Mouse (Mus musculus) stomach, embryonic 15.5 days (tissue): Measurements from ENCODE around the gene Rnf135. TPM values are rescaled to one million over a fixed set of nuclear protein-coding genes. Genes with fewer than 3 reads are reported as not detected.
"Not testable (repeated sequence)": the region's sequence is repeated elsewhere in the genome, so short reads cannot be mapped to it uniquely, and the experiment has no call there.

Source experiments
- ATAC-seq: fragments of 200-750 bp; cut with Nextera tagmentation; 2 replicates; pipeline ENCODE4 v1.8.0; 2017; ENCODE audit warnings: low read depth, moderate number of reproducible peaks, moderate TSS enrichment; ENCODE audit not compliant: insufficient read depth, low FRiP score
- H3K27ac ChIP-seq: fragments of 300-500 bp; sonication (generic); 2 replicates; pipeline ENCODE4 v1.5.1; 2015; ENCODE audit warnings: mild to moderate bottlenecking, inconsistent platforms
- H3K27me3 ChIP-seq: fragments of 300-500 bp; sonication (generic); replicated peaks from 2 replicates; pipeline ENCODE4 v1.6.1; 2015; ENCODE audit warnings: inconsistent platforms
- H3K36me3 ChIP-seq: fragments of 300-500 bp; sonication (generic); 2 replicates; pipeline ENCODE4 v1.6.1; 2015; ENCODE audit warnings: inconsistent platforms
- H3K4me1 ChIP-seq: fragments of 300-500 bp; sonication (generic); 2 replicates; pipeline ENCODE4 v1.6.1; 2015; ENCODE audit warnings: inconsistent platforms
- H3K4me2 ChIP-seq: fragments of 300-500 bp; sonication (generic); 2 replicates; pipeline ENCODE4 v1.6.1; 2015; ENCODE audit warnings: mild to moderate bottlenecking, inconsistent platforms
- H3K4me3 ChIP-seq: fragments of 300-500 bp; sonication (generic); replicated peaks from 2 replicates; pipeline ENCODE4 v1.5.1; 2015; ENCODE audit warnings: inconsistent platforms
- H3K9ac ChIP-seq: fragments of 300-500 bp; sonication (generic); 2 replicates; pipeline ENCODE4 v1.6.1; 2015; ENCODE audit warnings: inconsistent platforms
- H3K9me3 ChIP-seq: fragments of 300-500 bp; sonication (generic); 2 replicates; pipeline ENCODE4 v1.6.1; 2016; ENCODE audit warnings: inconsistent platforms
- WGBS: fragments of 180-500 bp; shearing (Covaris S2); methylation state at CpG from one replicate; pipeline ENCODE4 v1.1.7; 2015; 5-methylcytosine and 5-hydroxymethylcytosine counted together
- polyA plus RNA-seq: library from polyadenylated mRNA; unstranded; fragments of >200 nt; fragmentation: Nextera tagmentation; extraction: Ambion mirVana; gene quantifications from 2 replicates; pipeline ENCODE4 v1.2.1, GENCODE M21; 2015

Rnf135 gene
- 10.3 and 12.5 TPM in 2 replicates for polyA plus RNA-seq

- Histone ChIP-seq H3K9me3 (no peaks in the 10 kb centered on the region), H3K27me3 (no peaks in the 10 kb centered on the region), H3K36me3 (no peaks in the 10 kb centered on the region), H3K4me1 (no peaks in the 10 kb centered on the region), H3K27ac (peak within 1 kb of the TSS; percentile 90), H3K4me2 (peak within 1 kb of the TSS; percentile 70), H3K4me3 (peak within 1 kb of the TSS; percentile 91), H3K9ac (peak within 1 kb of the TSS; percentile 69)
- WGBS, result under 1% methylated on average over 33 of the region's 33 CpGs
- peak; percentile 94 for ATAC-seq
Measured at GRCm38 (mm10) chr11:80183705-80184255, at the start of gene Rnf135. Rnf135 (plus strand) TSS chr11:80183851.

DNA sequence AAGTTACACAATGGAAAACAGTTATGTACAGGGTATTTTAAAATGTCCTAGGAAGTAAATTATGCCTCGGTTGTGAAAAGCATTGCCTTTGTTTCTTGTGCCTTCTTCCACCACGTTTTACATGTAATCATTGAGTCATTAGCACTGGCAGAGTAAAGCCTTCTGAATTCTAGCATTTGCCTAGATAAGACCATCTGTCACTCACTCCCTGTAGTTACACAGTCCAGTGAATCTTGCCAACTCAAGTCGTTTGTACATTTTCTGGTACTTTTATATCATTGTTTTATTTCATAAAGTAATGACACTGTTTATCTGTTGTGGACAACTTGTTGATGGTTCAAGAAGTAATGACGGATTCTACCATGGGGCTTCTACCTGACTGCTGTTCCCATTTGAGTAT, 48.9 kb upstream of the Rnf135 start:
- Histone ChIP-seq H3K36me3 (peaks cover 18% of the 10 kb centered on the region; the same call in 1 of the 2 replicates), H3K4me3 (no peak overlapping the region), H3K9me3 (no peaks in the 10 kb centered on the region), H3K27ac (no peak overlapping the region), H3K9ac (no peak overlapping the region), H3K4me2 (no peak overlapping the region), H3K27me3 (no peaks in the 10 kb centered on the region), H3K4me1 (no peaks in the 10 kb centered on the region)
- WGBS, result 64% methylated on average over 4 of the region's 4 CpGs
- ATAC-seq, result no peak

DNA sequence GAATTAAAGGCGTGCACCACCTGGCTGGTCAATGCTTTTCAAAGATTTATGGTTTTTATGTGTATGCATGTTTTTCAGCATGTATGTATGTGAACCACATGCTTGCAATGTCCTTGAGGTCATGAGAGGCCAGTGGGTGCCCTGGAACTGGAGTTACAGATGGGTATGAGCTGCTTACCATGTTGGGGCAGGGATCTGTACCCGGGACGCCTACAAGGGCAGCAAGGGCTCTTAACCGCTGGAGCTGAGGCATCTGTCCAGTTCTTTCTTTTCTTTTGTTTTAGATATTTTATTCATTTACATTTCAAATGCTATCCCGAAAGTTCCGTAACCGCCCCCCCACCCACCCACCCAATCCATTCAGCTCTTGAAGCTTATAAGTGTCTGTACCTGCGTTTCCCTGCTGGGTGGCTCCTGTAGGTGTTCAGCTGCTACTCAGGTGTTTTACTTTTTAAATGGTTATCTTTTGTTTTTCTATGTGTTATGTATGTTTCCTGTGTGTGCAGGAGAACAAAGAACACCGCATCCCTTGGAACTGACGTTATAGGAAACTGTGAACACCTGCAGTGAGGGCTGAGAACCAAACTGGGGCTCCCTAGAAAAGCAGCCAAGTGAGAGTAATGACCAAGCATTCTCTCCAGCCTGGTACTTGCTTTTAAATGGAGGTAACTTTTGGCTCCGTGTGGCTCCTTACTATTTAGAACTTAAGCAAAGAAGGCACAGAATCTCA, 47.5 kb upstream of the Rnf135 start:
- peaks cover 18% of the 10 kb centered on the region; the same call in 1 of the 2 replicates for H3K36me3 ChIP-seq
- no peaks in the 10 kb centered on the region for H3K27me3 ChIP-seq
- H3K27ac ChIP-seq, result no peak overlapping the region
- WGBS, result 88% methylated on average over 11 of the region's 11 CpGs
- H3K4me3 ChIP-seq, result no peak overlapping the region
- peaks cover 5% of the 10 kb centered on the region for H3K4me1 ChIP-seq
- ATAC-seq, result no peak
- no peaks in the 10 kb centered on the region for H3K9me3 ChIP-seq
- no peak overlapping the region for H3K9ac ChIP-seq
- no peak overlapping the region for H3K4me2 ChIP-seq

GRCm38 (mm10) chr11:80136786-80137185, 46.9 kb upstream of the Rnf135 start:
- ATAC-seq, result no peak
- no peak overlapping the region for H3K9ac ChIP-seq

GRCm38 (mm10) chr11:80137773-80138172, 45.9 kb upstream of the Rnf135 start:
- ATAC-seq, result no peak
- 87% methylated on average over 5 of the region's 5 CpGs for WGBS
- Histone ChIP-seq H3K4me2 (no peak overlapping the region), H3K9me3 (no peaks in the 10 kb centered on the region), H3K27ac (no peak overlapping the region), H3K27me3 (no peaks in the 10 kb centered on the region), H3K9ac (no peak overlapping the region), H3K4me1 (peaks cover 9% of the 10 kb centered on the region), H3K4me3 (no peak overlapping the region), H3K36me3 (peaks cover 10% of the 10 kb centered on the region; the same call in 1 of the 2 replicates)

More at GRCm38 (mm10) chr11:80136786-80137185, 46.9 kb upstream of the Rnf135 start:
- H3K27ac ChIP-seq, result no peak overlapping the region
- 89% methylated on average over 13 of the region's 13 CpGs for WGBS
- no peak overlapping the region for H3K4me3 ChIP-seq
- H3K27me3 ChIP-seq, result no peaks in the 10 kb centered on the region
- no peaks in the 10 kb centered on the region for H3K9me3 ChIP-seq
- H3K36me3 ChIP-seq, result peaks cover 18% of the 10 kb centered on the region; the same call in 1 of the 2 replicates
- H3K4me2 ChIP-seq, result no peak overlapping the region
- peaks cover 6% of the 10 kb centered on the region for H3K4me1 ChIP-seq

DNA sequence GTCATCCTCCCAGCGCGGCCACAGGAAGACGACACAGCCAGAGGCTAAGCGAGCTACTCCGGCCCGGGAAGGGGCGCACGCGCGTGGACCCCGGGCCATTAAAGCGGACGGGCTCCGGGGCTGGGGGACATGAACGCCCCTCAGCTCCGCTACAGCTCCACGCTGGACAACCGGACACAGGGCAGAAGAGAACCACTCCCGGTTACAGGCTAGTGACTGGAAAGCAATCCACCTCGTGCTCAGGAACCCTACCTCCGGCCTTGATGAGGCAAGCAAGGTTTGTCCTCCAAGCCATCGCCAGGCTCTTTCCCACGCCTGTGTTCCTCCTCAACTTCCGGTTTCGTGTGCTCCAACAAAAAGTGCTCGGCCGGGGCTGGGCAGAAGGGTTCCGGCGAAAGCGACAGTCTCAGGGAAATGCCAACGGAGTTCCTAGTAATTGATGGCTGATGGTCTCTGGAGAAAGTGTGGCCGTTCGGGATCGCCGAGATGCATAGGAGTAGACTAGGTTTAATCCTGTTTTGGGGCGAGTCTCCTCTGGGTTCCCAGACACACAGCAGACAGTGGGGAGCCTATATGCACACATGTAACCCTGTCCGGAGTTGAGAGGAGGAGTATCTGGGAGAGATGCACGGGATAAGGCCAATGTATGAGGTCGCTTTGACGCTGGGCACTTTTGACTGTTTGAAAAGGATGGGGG, 41.7 kb upstream of the Rnf135 start, which contains the start of gene Tefm:
TSS of gene Tefm (minus strand) at position 351 of the 697 bp plus-strand sequence.
- Histone ChIP-seq H3K4me1 (peaks cover 13% of the 10 kb centered on the region), H3K36me3 (peaks cover under 1% of the 10 kb centered on the region; the same call in 1 of the 2 replicates), H3K27ac (peak within 1 kb of the TSS; percentile 64), H3K9ac (peak within 1 kb of the TSS; percentile 48), H3K27me3 (no peaks in the 10 kb centered on the region), H3K4me2 (peak within 1 kb of the TSS; percentile 73), H3K4me3 (peak within 1 kb of the TSS; percentile 58), H3K9me3 (no peaks in the 10 kb centered on the region)
- ATAC-seq, result peak; percentile 88
- under 1% methylated on average over 40 of the region's 40 CpGs for WGBS

GRCm38 (mm10) chr11:80142872-80143271, 40.8 kb upstream of the Rnf135 start:
- Histone ChIP-seq H3K27me3 (no peaks in the 10 kb centered on the region), H3K36me3 (no peaks in the 10 kb centered on the region), H3K27ac (no peak overlapping the region), H3K4me3 (peak overlapping the region; percentile 58), H3K9me3 (no peaks in the 10 kb centered on the region), H3K4me2 (peak overlapping the region; percentile 73), H3K9ac (no peak overlapping the region), H3K4me1 (peaks cover 13% of the 10 kb centered on the region)
- 42% methylated on average over 8 of the region's 8 CpGs for WGBS
- ATAC-seq, result no peak

DNA sequence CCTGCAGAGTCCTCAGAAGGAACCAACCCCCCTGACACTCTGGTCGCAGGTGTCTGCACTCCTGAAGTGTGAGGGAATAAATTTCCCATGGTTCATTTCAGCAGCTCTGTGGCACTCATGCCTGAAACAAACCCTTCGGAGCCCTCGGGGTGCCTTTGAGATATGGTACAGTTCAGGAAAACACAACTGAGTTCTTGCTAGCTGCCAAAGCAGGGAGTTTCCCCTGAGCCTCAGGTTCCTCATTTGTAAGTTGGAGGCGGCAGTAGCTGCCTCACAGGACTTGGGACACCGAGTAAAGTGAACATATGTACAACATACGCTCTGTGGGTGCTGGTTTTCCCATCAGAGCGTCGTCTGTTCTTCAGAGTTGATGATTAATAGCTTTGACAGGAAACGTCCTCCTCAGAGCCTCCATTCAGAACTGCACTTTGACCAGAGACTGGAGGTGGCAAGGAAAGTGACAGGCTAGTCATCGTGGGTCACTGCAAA, 37.8 kb upstream of the Rnf135 start:
- Histone ChIP-seq H3K4me3 (no peak overlapping the region), H3K9ac (no peak overlapping the region), H3K27ac (peak overlapping the region; percentile 33), H3K27me3 (no peaks in the 10 kb centered on the region), H3K4me2 (no peak overlapping the region; the same call in 1 of the 2 replicates), H3K9me3 (no peaks in the 10 kb centered on the region), H3K4me1 (peaks cover 11% of the 10 kb centered on the region), H3K36me3 (no peaks in the 10 kb centered on the region)
- ATAC-seq, result 0 out of 2 replicates have a peak, but pooled peaks have one; percentile 15
- WGBS, result 33% methylated on average over 10 of the region's 10 CpGs

DNA sequence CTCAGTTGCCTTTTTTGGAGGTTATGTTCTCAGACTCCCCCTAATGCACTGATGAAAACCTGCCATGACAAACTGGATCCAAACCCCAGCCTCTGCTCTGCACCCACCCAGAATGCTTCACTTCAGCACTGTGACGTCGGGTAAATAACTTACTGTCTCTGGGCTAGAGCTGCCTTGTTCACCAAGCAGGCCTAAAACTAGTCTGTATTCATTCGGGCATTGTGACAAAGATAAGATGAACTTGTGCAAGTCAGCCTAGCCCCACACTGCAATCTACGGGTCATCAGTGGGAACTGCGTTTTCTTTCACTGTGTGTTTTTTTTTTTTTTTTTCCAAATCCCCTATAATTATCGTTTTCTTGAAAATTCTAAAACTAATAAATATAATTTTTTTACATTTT, 35.9 kb upstream of the Rnf135 start:
- ATAC-seq, result no peak
- Histone ChIP-seq H3K4me1 (peaks cover 5% of the 10 kb centered on the region), H3K36me3 (no peaks in the 10 kb centered on the region), H3K9ac (no peak overlapping the region), H3K4me3 (no peak overlapping the region), H3K4me2 (no peak overlapping the region), H3K27ac (no peak overlapping the region), H3K27me3 (no peaks in the 10 kb centered on the region), H3K9me3 (no peaks in the 10 kb centered on the region)
- 67% methylated on average over 6 of the region's 6 CpGs for WGBS

- 22% methylated on average over 1 of the region's 1 CpGs for WGBS
- Histone ChIP-seq H3K27ac (no peak overlapping the region), H3K9me3 (no peaks in the 10 kb centered on the region), H3K4me1 (no peaks in the 10 kb centered on the region), H3K9ac (no peak overlapping the region), H3K4me2 (no peak overlapping the region), H3K27me3 (no peaks in the 10 kb centered on the region), H3K36me3 (no peaks in the 10 kb centered on the region), H3K4me3 (no peak overlapping the region)
- peak; percentile 19; the same call in 1 of the 2 replicates for ATAC-seq
Measured at GRCm38 (mm10) chr11:80148313-80148712, 35.3 kb upstream of the Rnf135 start.

GRCm38 (mm10) chr11:80148974-80149373, 34.7 kb upstream of the Rnf135 start:
- 77% methylated on average over 2 of the region's 4 CpGs for WGBS
- not testable (repeated sequence) for H3K27me3 ChIP-seq, H3K4me3 ChIP-seq, H3K9ac ChIP-seq, H3K27ac ChIP-seq, H3K4me2 ChIP-seq, H3K4me1 ChIP-seq, ATAC-seq, H3K36me3 ChIP-seq, H3K9me3 ChIP-seq
